In the genomic region with DNA sequence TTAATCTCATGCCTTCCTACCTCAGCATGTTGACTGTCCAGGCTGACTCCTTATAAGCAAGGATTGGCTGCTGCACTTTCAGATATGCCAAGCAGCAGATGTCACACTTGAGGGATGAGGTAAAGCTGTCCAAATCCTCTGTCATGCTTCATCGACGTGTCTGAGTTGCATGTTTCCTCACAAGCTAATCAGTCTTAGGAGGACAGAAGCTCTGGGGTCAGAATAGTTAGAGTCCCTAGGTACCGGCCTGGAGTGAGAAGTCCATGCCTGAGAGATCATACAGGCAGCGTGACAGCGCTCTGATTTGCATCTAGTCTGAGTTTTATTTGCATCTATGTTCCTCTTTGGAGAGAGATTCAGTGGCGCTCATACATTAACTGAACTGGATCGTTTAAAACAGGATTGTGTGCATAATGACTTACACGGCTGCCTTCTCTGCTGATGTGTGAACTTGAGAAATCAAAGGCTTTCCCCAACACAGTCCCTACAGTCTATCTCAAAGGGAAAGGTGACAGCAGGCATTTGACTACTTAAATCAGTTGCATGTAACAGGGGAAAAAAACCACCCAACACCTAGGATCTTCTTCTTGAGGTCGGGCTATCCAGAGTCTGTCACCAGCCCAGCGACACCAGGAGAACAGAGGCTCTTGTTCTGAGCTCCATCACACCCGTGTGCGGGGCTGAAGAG, we compare ENCODE assay signal across 22 mouse cellular contexts. TPM values are rescaled to one million over a fixed set of nuclear protein-coding genes. Genes with fewer than 3 reads are reported as not detected.
DNase-seq lines count a peak whose midpoint lies in the region; ATAC-seq lines count a peak whose summit lies in the region.
"Had no signal": no experiment of that assay in that cellular context is flagged by ENCODE, and none has a peak within 500 bp of the region (broad histone marks: within the 10 kb centered on the region; RNA-seq: fewer than 3 reads in every experiment).

No protein-coding gene starts in this region.

- no peak for DNase-seq in heart, postnatal 4 days
- DNase-seq in midbrain, embryonic 11.5 days (ENCODE audit: low spot score, missing footprints) = peak; percentile 89
- DNase-seq in hindbrain, embryonic 14.5 days (ENCODE audit: low spot score) = no peak
- no peak for DNase-seq in left cerebral cortex, postnatal 10 days (ENCODE audit: extremely low spot score in 1 of 2, low spot score in 2 of 2)
- no peak for DNase-seq in embryo, embryonic 11 days
- DNase-seq: adrenal gland, adult 2 months; cerebellum, adult 9-11 months; heart, adult 18-20 months; kidney, adult 11 months; lung, adult 2 months; right cerebral cortex, adult 18-20 months; thymus, postnatal 14 days had no signal

- no peak overlapping the region for H3K4me3 ChIP-seq in heart, embryonic 13.5 days
- H3K4me3 ChIP-seq in midbrain, embryonic 11.5 days (ENCODE audit: low read depth, low read length) = no peak overlapping the region
- no peak overlapping the region for H3K4me3 ChIP-seq in midbrain, embryonic 16.5 days (ENCODE audit: low read depth, low read length)
- H3K4me3 ChIP-seq in hindbrain, embryonic 14.5 days (replicated peaks; ENCODE audit: low read length) = no peak overlapping the region
- no peak overlapping the region for H3K4me3 ChIP-seq in midbrain, embryonic 15.5 days
- H3K4me3 ChIP-seq: embryonic facial prominence, embryonic 12.5 days; erythroblast, embryonic 14.5 days; heart, embryonic 15.5 days; limb, embryonic 12.5 days; liver, embryonic 12.5 days; megakaryocyte, embryonic 14.5 days; myocyte had no signal

- intact Hi-C loops in left cerebral cortex, postnatal 10 days (cut with DNase I) = no loop called here

- H3K27me3 ChIP-seq in heart, embryonic 13.5 days (replicated peaks) = no peaks in the 10 kb centered on the region
- no peaks in the 10 kb centered on the region for H3K27me3 ChIP-seq in midbrain, embryonic 11.5 days (ENCODE audit: control insufficient read depth, insufficient read depth, low read length)
- H3K27me3 ChIP-seq in midbrain, embryonic 16.5 days (ENCODE audit: control insufficient read depth, insufficient read depth, low read depth, low read length) = no peaks in the 10 kb centered on the region
- no peaks in the 10 kb centered on the region for H3K27me3 ChIP-seq in hindbrain, embryonic 14.5 days (ENCODE audit: control insufficient read depth, insufficient read depth, low read length)
- no peaks in the 10 kb centered on the region for H3K27me3 ChIP-seq in midbrain, embryonic 15.5 days (replicated peaks)
- H3K27me3 ChIP-seq: embryonic facial prominence, embryonic 12.5 days; heart, embryonic 15.5 days; limb, embryonic 12.5 days; liver, embryonic 12.5 days; megakaryocyte, embryonic 14.5 days had no signal

- ATAC-seq in heart, embryonic 13.5 days (ENCODE audit: extremely low read depth, insufficient number of reproducible peaks, low FRiP score, low TSS enrichment) = no peak
- peak; percentile 50 for ATAC-seq in midbrain, embryonic 11.5 days (ENCODE audit: low FRiP score)
- ATAC-seq in midbrain, embryonic 16.5 days = no peak
- no peak for ATAC-seq in hindbrain, embryonic 14.5 days (ENCODE audit: low FRiP score)
- peak; percentile 56; the same call in 1 of the 2 replicates for ATAC-seq in midbrain, embryonic 15.5 days (replicated peaks)
- ATAC-seq: liver, embryonic 12.5 days had no signal

- no peaks in the 10 kb centered on the region for H3K9me3 ChIP-seq in heart, embryonic 13.5 days
- no peaks in the 10 kb centered on the region for H3K9me3 ChIP-seq in midbrain, embryonic 11.5 days (ENCODE audit: control insufficient read depth, low read length)
- H3K9me3 ChIP-seq in midbrain, embryonic 16.5 days (replicated peaks; ENCODE audit: control insufficient read depth, low read length, poor library complexity, severe bottlenecking) = no peaks in the 10 kb centered on the region
- H3K9me3 ChIP-seq in hindbrain, embryonic 14.5 days (ENCODE audit: control insufficient read depth, low read length) = no peaks in the 10 kb centered on the region
- no peaks in the 10 kb centered on the region for H3K9me3 ChIP-seq in midbrain, embryonic 15.5 days
- H3K9me3 ChIP-seq: embryonic facial prominence, embryonic 12.5 days; heart, embryonic 15.5 days; limb, embryonic 12.5 days; liver, embryonic 12.5 days had no signal

- no peak overlapping the region for H3K4me2 ChIP-seq in heart, embryonic 13.5 days
- no peak overlapping the region for H3K4me2 ChIP-seq in midbrain, embryonic 11.5 days
- H3K4me2 ChIP-seq in midbrain, embryonic 16.5 days (ENCODE audit: low read length) = no peak overlapping the region
- no peak overlapping the region for H3K4me2 ChIP-seq in hindbrain, embryonic 14.5 days (replicated peaks)
- no peak overlapping the region for H3K4me2 ChIP-seq in midbrain, embryonic 15.5 days
- H3K4me2 ChIP-seq: embryonic facial prominence, embryonic 12.5 days; heart, embryonic 15.5 days; limb, embryonic 12.5 days; liver, embryonic 12.5 days had no signal

- 0 out of 2 replicates have a peak overlapping the region, but pooled peaks have one; percentile 7 for H3K27ac ChIP-seq in heart, embryonic 13.5 days (replicated peaks)
- H3K27ac ChIP-seq in midbrain, embryonic 11.5 days (ENCODE audit: low read depth, low read length) = 0 out of 2 replicates have a peak overlapping the region, but pooled peaks have one; percentile 17
- H3K27ac ChIP-seq in midbrain, embryonic 16.5 days (ENCODE audit: low read length) = no peak overlapping the region
- 0 out of 2 replicates have a peak overlapping the region, but pooled peaks have one; percentile 21 for H3K27ac ChIP-seq in hindbrain, embryonic 14.5 days
- peak overlapping the region; percentile 14; the same call in 1 of the 2 replicates for H3K27ac ChIP-seq in midbrain, embryonic 15.5 days
- H3K27ac ChIP-seq: embryonic facial prominence, embryonic 12.5 days; heart, embryonic 15.5 days; limb, embryonic 12.5 days; liver, embryonic 12.5 days had no signal

- H3K4me1 ChIP-seq in heart, embryonic 13.5 days = peaks cover 10% of the 10 kb centered on the region
- H3K4me1 ChIP-seq in midbrain, embryonic 11.5 days (ENCODE audit: control insufficient read depth, insufficient read depth, low read length) = no peaks in the 10 kb centered on the region
- no peaks in the 10 kb centered on the region for H3K4me1 ChIP-seq in midbrain, embryonic 16.5 days (ENCODE audit: control insufficient read depth, insufficient read depth, low read length)
- no peaks in the 10 kb centered on the region; the same call in none of the 2 replicates for H3K4me1 ChIP-seq in hindbrain, embryonic 14.5 days (replicated peaks; ENCODE audit: control insufficient read depth, insufficient read depth, low read length)
- peaks cover 7% of the 10 kb centered on the region for H3K4me1 ChIP-seq in midbrain, embryonic 15.5 days
- H3K4me1 ChIP-seq: embryonic facial prominence, embryonic 12.5 days; limb, embryonic 12.5 days had no signal

- peaks cover 38% of the 10 kb centered on the region for H3K36me3 ChIP-seq in heart, embryonic 13.5 days
- H3K36me3 ChIP-seq in midbrain, embryonic 11.5 days (ENCODE audit: control insufficient read depth, insufficient read depth, low read length) = no peaks in the 10 kb centered on the region
- no peaks in the 10 kb centered on the region for H3K36me3 ChIP-seq in midbrain, embryonic 16.5 days (ENCODE audit: control insufficient read depth, insufficient read depth, low read length)
- peaks cover 8% of the 10 kb centered on the region; the same call in 1 of the 2 replicates for H3K36me3 ChIP-seq in hindbrain, embryonic 14.5 days (replicated peaks; ENCODE audit: control insufficient read depth, insufficient read depth)
- no peaks in the 10 kb centered on the region; the same call in 1 of the 2 replicates for H3K36me3 ChIP-seq in midbrain, embryonic 15.5 days (replicated peaks)
- H3K36me3 ChIP-seq: heart, embryonic 15.5 days; liver, embryonic 12.5 days had no signal

- 68% methylated on average over 12 of the region's 12 CpGs for WGBS in heart, embryonic 13.5 days
- WGBS in midbrain, embryonic 11.5 days = 69% methylated on average over 12 of the region's 12 CpGs
- 53% methylated on average over 12 of the region's 12 CpGs for WGBS in midbrain, embryonic 16.5 days
- WGBS in hindbrain, embryonic 14.5 days = 65% methylated on average over 12 of the region's 12 CpGs
- 43% methylated on average over 12 of the region's 12 CpGs for WGBS in midbrain, embryonic 15.5 days

- H3K9ac ChIP-seq in heart, embryonic 13.5 days = no peak overlapping the region
- H3K9ac ChIP-seq in midbrain, embryonic 11.5 days (ENCODE audit: low read length) = no peak overlapping the region
- H3K9ac ChIP-seq in midbrain, embryonic 16.5 days (ENCODE audit: low read depth, low read length) = no peak overlapping the region
- no peak overlapping the region for H3K9ac ChIP-seq in hindbrain, embryonic 14.5 days
- H3K9ac ChIP-seq in midbrain, embryonic 15.5 days = no peak overlapping the region
- H3K9ac ChIP-seq: embryonic facial prominence, embryonic 12.5 days; heart, embryonic 15.5 days; limb, embryonic 12.5 days; liver, embryonic 12.5 days had no signal

RNA-seq across cellular contexts. Expression of a gene that starts 56.0 kb away (rescaled TPM):
- 28.2 and 30.1 TPM in 2 replicates for polyA plus RNA-seq in heart, embryonic 13.5 days (2015; fragmentation: Nextera tagmentation; extraction: Ambion mirVana)
- 100 to 1,000 TPM; 109 to 123 TPM for total RNA-seq in heart, postnatal 4 days (2021)
- 49.9 and 53.8 TPM in 2 replicates for polyA plus RNA-seq in midbrain, embryonic 11.5 days (2014; fragmentation: Nextera tagmentation; extraction: Ambion mirVana)
- 172 and 177 TPM in 2 replicates for polyA plus RNA-seq in midbrain, embryonic 16.5 days (2015; fragmentation: Nextera tagmentation; extraction: Ambion mirVana)
- polyA plus RNA-seq in hindbrain, embryonic 14.5 days (2014; fragmentation: Nextera tagmentation; extraction: Ambion mirVana) = 174 and 189 TPM in 2 replicates
- polyA plus RNA-seq in midbrain, embryonic 15.5 days (2015; fragmentation: Nextera tagmentation; extraction: Ambion mirVana) = 162 and 180 TPM in 2 replicates
- total RNA-seq in left cerebral cortex, postnatal 10 days (2021) = 100 to 1,000 TPM; 323 to 328 TPM

Comparison
In these comparisons a context has a peak if more than half of its experiments do, and no peak if none do; other contexts are left out.
1. ATAC-seq: peak in midbrain, embryonic 11.5 days (single experiment) and midbrain, embryonic 15.5 days (single experiment); none in heart, embryonic 13.5 days (single experiment), midbrain, embryonic 16.5 days (single experiment) and hindbrain, embryonic 14.5 days (single experiment).